Mouse (Mus musculus) intestine, postnatal 0 days (tissue): ENCODE measurements around the gene Olfr715b. TPM values are rescaled to one million over a fixed set of nuclear protein-coding genes. Genes with fewer than 3 reads are reported as not detected.
"Not testable (repeated sequence)": the region's sequence is repeated elsewhere in the genome, so short reads cannot be mapped to it uniquely, and the experiment has no call there.

Experiments used
- ATAC-seq: fragments of 200-750 bp; cut with Nextera tagmentation; 2 replicates; pipeline ENCODE4 v1.8.0; 2017; ENCODE audit warnings: mild to moderate bottlenecking, moderate TSS enrichment, moderate library complexity
- H3K27ac ChIP-seq: fragments of 300-500 bp; sonication (generic); 2 replicates; pipeline ENCODE4 v1.5.1; 2014; ENCODE audit warnings: mild to moderate bottlenecking, low read depth, low read length, moderate library complexity
- H3K27me3 ChIP-seq: fragments of 300-500 bp; sonication (generic); replicated peaks from 2 replicates; pipeline ENCODE4 v1.6.1; 2014; ENCODE audit warnings: low read length, mixed read lengths; ENCODE audit not compliant: control insufficient read depth, insufficient read depth
- H3K36me3 ChIP-seq: fragments of 300-500 bp; sonication (generic); 2 replicates; pipeline ENCODE4 v1.6.1; 2014; ENCODE audit warnings: mild to moderate bottlenecking, moderate library complexity; ENCODE audit not compliant: control insufficient read depth, insufficient read depth
- H3K4me1 ChIP-seq: fragments of 300-500 bp; sonication (generic); replicated peaks from 2 replicates; pipeline ENCODE4 v1.6.1; 2014; ENCODE audit warnings: antibody characterized with exemption, low read length, mixed read lengths; ENCODE audit not compliant: control insufficient read depth, insufficient read depth
- H3K4me2 ChIP-seq: fragments of 300-500 bp; sonication (generic); replicated peaks from 2 replicates; pipeline ENCODE4 v1.6.1; 2014; ENCODE audit warnings: low read depth, mild to moderate bottlenecking, moderate library complexity
- H3K4me3 ChIP-seq: fragments of 300-500 bp; sonication (generic); 2 replicates; pipeline ENCODE4 v1.5.1; 2014; ENCODE audit warnings: low read depth, low read length
- H3K9ac ChIP-seq: fragments of 300-500 bp; sonication (generic); 2 replicates; pipeline ENCODE4 v1.6.1; 2014; ENCODE audit warnings: mild to moderate bottlenecking, low read depth, low read length
- H3K9me3 ChIP-seq: fragments of 300-500 bp; sonication (generic); 2 replicates; pipeline ENCODE4 v1.6.1; 2016; ENCODE audit warnings: mixed run types; ENCODE audit not compliant: control insufficient read depth
- CTCF ChIP-seq: sonication (generic); IDR thresholded peaks from 2 replicates; pipeline ENCODE4 v1.5.1; 2016; ENCODE audit warnings: low read depth, mild to moderate bottlenecking, control low read depth, antibody characterized with exemption, moderate library complexity
- WGBS: fragments of 180-500 bp; shearing (Covaris S2); extraction: QIAGEN DNeasy Blood & Tissue Kit; methylation state at CpG from one replicate; pipeline ENCODE4 v1.1.7; 2014; 5-methylcytosine and 5-hydroxymethylcytosine counted together
- polyA plus RNA-seq: library from polyadenylated mRNA; unstranded; fragments of >200 nt; fragmentation: Nextera tagmentation; extraction: Ambion mirVana; gene quantifications from 2 replicates; pipeline ENCODE4 v1.2.1, GENCODE M21; 2015

The Olfr715b gene
- polyA plus RNA-seq: not detected in 2 replicates

GRCm38 (mm10) chr7:107110269-107110668 is at the start of gene Olfr715b:
TSS of gene Olfr715b (minus strand) at chr7:107110369.
- not testable (repeated sequence) for H3K4me3 ChIP-seq, ATAC-seq, H3K9ac ChIP-seq, H3K27ac ChIP-seq, H3K36me3 ChIP-seq, H3K4me1 ChIP-seq, H3K4me2 ChIP-seq, H3K9me3 ChIP-seq, H3K27me3 ChIP-seq
- 88% methylated on average over 1 of the region's 2 CpGs for WGBS

- H3K36me3 ChIP-seq, H3K9ac ChIP-seq, H3K4me3 ChIP-seq, H3K4me1 ChIP-seq, H3K27me3 ChIP-seq, H3K9me3 ChIP-seq, ATAC-seq, H3K27ac ChIP-seq, H3K4me2 ChIP-seq: not testable (repeated sequence)
- WGBS: 56% methylated on average over 2 of the region's 2 CpGs
These were observed 27.9 kb upstream of the Olfr715b start, which contains the start of gene Olfr716 for GRCm38 (mm10) chr7:107138027-107138426. TSS of gene Olfr716 (plus strand) at chr7:107138327.

GRCm38 (mm10) chr7:107130983-107131382 is 20.8 kb upstream of the Olfr715b start, which contains the start of gene Olfr715:
TSS of gene Olfr715 (minus strand) at chr7:107131083.
- H3K9ac ChIP-seq, ATAC-seq, H3K4me3 ChIP-seq, H3K36me3 ChIP-seq, H3K27ac ChIP-seq, H3K27me3 ChIP-seq, H3K4me1 ChIP-seq, H3K9me3 ChIP-seq, H3K4me2 ChIP-seq: not testable (repeated sequence)
- 83% methylated on average over 2 of the region's 3 CpGs for WGBS

- Histone ChIP-seq H3K27me3 (no peaks in the 10 kb centered on the region), H3K9ac (no peak within 1 kb of the TSS), H3K27ac (no peak within 1 kb of the TSS), H3K9me3 (no peaks in the 10 kb centered on the region), H3K4me1 (no peaks in the 10 kb centered on the region), H3K36me3 (no peaks in the 10 kb centered on the region), H3K4me2 (no peak within 1 kb of the TSS), H3K4me3 (no peak within 1 kb of the TSS)
- no peak for ATAC-seq
- WGBS: 35% methylated on average over 1 of the region's 1 CpGs
- no peak for TF ChIP-seq CTCF
These were observed 17.2 kb downstream of the Olfr715b start, which contains the start of gene Olfr17 for GRCm38 (mm10) chr7:107092920-107093319. TSS of gene Olfr17 (plus strand) at chr7:107093220.

- Histone ChIP-seq H3K27ac (no peak within 1 kb of the TSS), H3K9me3 (no peaks in the 10 kb centered on the region), H3K27me3 (no peaks in the 10 kb centered on the region), H3K36me3 (no peaks in the 10 kb centered on the region), H3K4me3 (no peak within 1 kb of the TSS), H3K4me2 (no peak within 1 kb of the TSS), H3K9ac (no peak within 1 kb of the TSS), H3K4me1 (no peaks in the 10 kb centered on the region)
- TF ChIP-seq CTCF: no peak
- ATAC-seq: no peak
- WGBS: 89% methylated on average over 2 of the region's 2 CpGs
These were observed 39.5 kb downstream of the Olfr715b start, which contains the start of gene Olfr714 for GRCm38 (mm10) chr7:107070681-107071080. TSS of gene Olfr714 (plus strand) at chr7:107070981.

Other genes starting within 250 kb of the Olfr715b start
- not detected in 2 replicates for gene Olfr704, start 247.2 kb downstream of the Olfr715b start, polyA plus RNA-seq
- not detected in 2 replicates for gene Olfr705, start 233.5 kb downstream of the Olfr715b start, polyA plus RNA-seq
- gene Olfr706, start 222.2 kb downstream of the Olfr715b start, polyA plus RNA-seq: not detected in 2 replicates
- gene Olfr707, start 209.1 kb downstream of the Olfr715b start, polyA plus RNA-seq: not detected in 2 replicates
- gene Olfr1532-ps1, start 202.4 kb downstream of the Olfr715b start, polyA plus RNA-seq: not detected in 2 replicates
- gene Olfr709-ps1, start 178.2 kb downstream of the Olfr715b start, polyA plus RNA-seq: not detected in 2 replicates
- not detected in 2 replicates for gene Olfr710, start 162.1 kb downstream of the Olfr715b start, polyA plus RNA-seq
- not detected in 2 replicates for gene Olfr6, start 146.4 kb downstream of the Olfr715b start, polyA plus RNA-seq
- gene Olfr711, start 134.9 kb downstream of the Olfr715b start, polyA plus RNA-seq: not detected in 2 replicates
- not detected in 2 replicates for gene Olfr2, start 104.3 kb downstream of the Olfr715b start, polyA plus RNA-seq
- not detected in 2 replicates for gene Olfr713, start 79.2 kb downstream of the Olfr715b start, polyA plus RNA-seq
- not detected in 2 replicates for gene Olfr714, start 39.4 kb downstream of the Olfr715b start, polyA plus RNA-seq
- not detected in 2 replicates for gene Olfr17, start 17.1 kb downstream of the Olfr715b start, polyA plus RNA-seq
- gene Olfr715, start 20.7 kb upstream of the Olfr715b start, polyA plus RNA-seq: not detected in 2 replicates
- gene Olfr716, start 28.0 kb upstream of the Olfr715b start, polyA plus RNA-seq: not detected in 2 replicates
- gene Nlrp14, start 56.6 kb upstream of the Olfr715b start, polyA plus RNA-seq: not detected in 2 replicates
- not detected in 2 replicates for gene Rbmxl2, start 99.1 kb upstream of the Olfr715b start, polyA plus RNA-seq